Mouse (Mus musculus) 3134 (cell line): Measurements from ENCODE around the gene Krtap3-2.
"Not testable (repeated sequence)": the region's sequence is repeated elsewhere in the genome, so short reads cannot be mapped to it uniquely, and the experiment has no call there.

ENCODE experiments used
- DNase-seq: peaks from one replicate; pipeline ENCODE4 v3.0.0-alpha.2; 2011; ENCODE audit warnings: low spot score; ENCODE audit not compliant: insufficient read length; ENCODE audit errors: extremely low read depth

Gene Krtap3-2

GRCm38 (mm10) chr11:99556753-99557152, at the start of gene Krtap3-2:
Krtap3-2 (minus strand) TSS chr11:99556853.
- DNase-seq = no peak

- DNase-seq = not testable (repeated sequence)
These were observed 46.6 kb upstream of the Krtap3-2 start, which contains the start of gene Gm11938 for GRCm38 (mm10) chr11:99603208-99603607. Gm11938 (minus strand) TSS chr11:99603308.

GRCm38 (mm10) chr11:99597742-99598141, 41.1 kb upstream of the Krtap3-2 start, which contains the start of gene Krtap9-3:
Krtap9-3 (minus strand) TSS chr11:99598105.
- peak; percentile 11 for DNase-seq

GRCm38 (mm10) chr11:99590981-99591380, 34.3 kb upstream of the Krtap3-2 start, which contains the start of gene Krtap1-3:
Krtap1-3 (minus strand) TSS chr11:99591339.
- DNase-seq = peak; percentile 39

GRCm38 (mm10) chr11:99585096-99585495, 28.4 kb upstream of the Krtap3-2 start:
- no peak for DNase-seq

GRCm38 (mm10) chr11:99583245-99583704, 26.6 kb upstream of the Krtap3-2 start, which contains the start of gene Krtap1-4:
Krtap1-4 (minus strand) TSS chr11:99583654.
- peak; percentile 17 for DNase-seq

- DNase-seq = peak; percentile 76
These were observed 24.9 kb upstream of the Krtap3-2 start for GRCm38 (mm10) chr11:99581564-99581963.

GRCm38 (mm10) chr11:99581051-99581450, 24.4 kb upstream of the Krtap3-2 start:
- DNase-seq = peak; percentile 73

GRCm38 (mm10) chr11:99580636-99581035, 24.0 kb upstream of the Krtap3-2 start, which contains the start of gene Krtap1-5:
Krtap1-5 (minus strand) TSS chr11:99581016.
- DNase-seq = peak; percentile 77

GRCm38 (mm10) chr11:99574106-99574505, 17.5 kb upstream of the Krtap3-2 start:
- DNase-seq = peak; percentile 48

- DNase-seq = no peak
These were observed 16.5 kb upstream of the Krtap3-2 start for GRCm38 (mm10) chr11:99573164-99573563.

GRCm38 (mm10) chr11:99566530-99566929, 9.9 kb upstream of the Krtap3-2 start, which contains the start of gene Krtap3-1:
Krtap3-1 (minus strand) TSS chr11:99566630.
- no peak for DNase-seq

GRCm38 (mm10) chr11:99562580-99562979, 5.9 kb upstream of the Krtap3-2 start:
- no peak for DNase-seq

GRCm38 (mm10) chr11:99559366-99559765, 2.7 kb upstream of the Krtap3-2 start, which contains the start of gene Gm11939:
Gm11939 (minus strand) TSS chr11:99559466.
- no peak for DNase-seq

- peak; percentile 15 for DNase-seq
These were observed 1.5 kb upstream of the Krtap3-2 start for GRCm38 (mm10) chr11:99557976-99558745.

GRCm38 (mm10) chr11:99556195-99556594, 458 bp downstream of the Krtap3-2 start:
- no peak for DNase-seq

- DNase-seq = no peak
These were observed 5.9 kb downstream of the Krtap3-2 start, which contains the start of gene Krtap3-3 for GRCm38 (mm10) chr11:99550765-99551164. Krtap3-3 (minus strand) TSS chr11:99550865.

GRCm38 (mm10) chr11:99547892-99548291, 8.8 kb downstream of the Krtap3-2 start:
- no peak for DNase-seq

- DNase-seq = no peak
These were observed 16.9 kb downstream of the Krtap3-2 start for GRCm38 (mm10) chr11:99539721-99540120.

- DNase-seq = no peak
These were observed 35.3 kb downstream of the Krtap3-2 start, which contains the start of gene Krt39 for GRCm38 (mm10) chr11:99521288-99521860. Krt39 (minus strand) TSS chr11:99521338.

GRCm38 (mm10) chr11:99514098-99514497, 42.6 kb downstream of the Krtap3-2 start:
- no peak for DNase-seq
